Mouse (Mus musculus): ENCODE results near the gene Ntng1. TPM values are rescaled to one million over a fixed set of nuclear protein-coding genes. Genes with fewer than 3 reads are reported as not detected.

The Ntng1 gene
- polyA plus RNA-seq, 1 experiment from 2014 or later, result 2.8 TPM

GRCm38 (mm10) chr3:109975106-109975505 is 168.7 kb downstream of the Ntng1 start:
- Histone ChIP-seq H3K27me3 (ENCODE audit: control insufficient read depth, insufficient read depth, low read length) (no peaks in the 10 kb centered on the region), H3K36me3 (ENCODE audit: control insufficient read depth, insufficient read depth, low read length) (no peaks in the 10 kb centered on the region), H3K4me1 (ENCODE audit: control insufficient read depth, insufficient read depth, low read length) (no peaks in the 10 kb centered on the region), H3K9me3 (ENCODE audit: control insufficient read depth, low read length) (no peaks in the 10 kb centered on the region), H3K4me3 (ENCODE audit: low read depth, low read length) (no peak overlapping the region), H3K4me2 (no peak overlapping the region), H3K27ac (ENCODE audit: low read depth, low read length) (no peak overlapping the region), H3K9ac (ENCODE audit: low read length) (no peak overlapping the region)
- ATAC-seq (ENCODE audit: low FRiP score), result no peak
- WGBS, result 59% methylated on average over 4 of the region's 4 CpGs
- DNase-seq (ENCODE audit: low spot score, missing footprints), result peak; percentile 60

DNA sequence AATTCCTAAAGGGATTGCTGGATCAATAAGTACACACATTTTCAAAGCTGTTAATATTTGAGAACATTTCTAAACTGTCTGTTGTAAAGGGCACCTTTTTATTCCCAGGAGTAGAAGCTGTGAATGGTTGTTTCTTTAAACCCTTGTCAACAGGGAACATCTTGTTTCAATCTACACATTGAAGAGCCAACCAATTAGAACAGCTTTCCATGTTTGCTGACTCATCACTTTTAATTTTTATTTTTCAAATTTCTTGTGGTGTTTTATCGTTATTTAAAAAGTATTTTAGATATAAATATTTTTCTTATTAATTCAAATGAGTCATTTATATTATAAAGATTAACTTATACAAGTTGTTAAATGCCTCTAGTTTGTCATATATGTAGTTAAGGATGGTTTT is 172.3 kb downstream of the Ntng1 start:
- ATAC-seq (ENCODE audit: low FRiP score), result no peak
- no peak overlapping the region for H3K9ac ChIP-seq (ENCODE audit: low read length)
- no peaks in the 10 kb centered on the region for H3K9me3 ChIP-seq (ENCODE audit: control insufficient read depth, low read length)
- 85% methylated on average over 1 of the region's 1 CpGs for WGBS
- H3K27me3 ChIP-seq (ENCODE audit: control insufficient read depth, insufficient read depth, low read length), result no peaks in the 10 kb centered on the region
- no peaks in the 10 kb centered on the region for H3K36me3 ChIP-seq (ENCODE audit: control insufficient read depth, insufficient read depth, low read length)
- no peak overlapping the region for H3K4me3 ChIP-seq (ENCODE audit: low read depth, low read length)
- no peak overlapping the region for H3K27ac ChIP-seq (ENCODE audit: low read depth, low read length)
- peak; percentile 62 for DNase-seq (ENCODE audit: low spot score, missing footprints)
- H3K4me2 ChIP-seq, result no peak overlapping the region
- H3K4me1 ChIP-seq (ENCODE audit: control insufficient read depth, insufficient read depth, low read length), result no peaks in the 10 kb centered on the region

DNA sequence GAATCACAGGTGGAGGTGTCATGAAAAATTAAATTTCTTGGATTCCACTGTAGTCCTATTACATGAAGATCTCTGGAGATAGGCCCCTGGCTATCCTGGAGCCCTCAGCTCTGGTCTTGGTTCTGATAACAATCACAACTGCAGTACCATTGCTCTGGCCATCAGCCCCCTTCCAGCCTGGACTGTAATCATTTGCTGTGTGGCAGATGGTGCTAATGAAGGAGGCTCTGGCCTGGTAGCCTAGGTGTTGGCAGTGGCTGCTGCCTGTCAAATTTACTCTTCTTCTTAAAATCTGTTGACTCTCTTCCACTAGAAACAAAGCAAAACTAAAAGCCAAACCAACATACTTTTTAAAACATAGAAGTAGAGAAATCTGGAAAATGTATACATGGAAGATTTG is 173.6 kb downstream of the Ntng1 start:
- Histone ChIP-seq H3K27me3 (ENCODE audit: control insufficient read depth, insufficient read depth, low read length) (no peaks in the 10 kb centered on the region), H3K9me3 (ENCODE audit: control insufficient read depth, low read length) (no peaks in the 10 kb centered on the region), H3K9ac (ENCODE audit: low read length) (no peak overlapping the region), H3K4me2 (no peak overlapping the region), H3K36me3 (ENCODE audit: control insufficient read depth, insufficient read depth, low read length) (no peaks in the 10 kb centered on the region), H3K4me3 (ENCODE audit: low read depth, low read length) (no peak overlapping the region), H3K4me1 (ENCODE audit: control insufficient read depth, insufficient read depth, low read length) (no peaks in the 10 kb centered on the region), H3K27ac (ENCODE audit: low read depth, low read length) (no peak overlapping the region)
- ATAC-seq (ENCODE audit: low FRiP score), result no peak
- DNase-seq (ENCODE audit: low spot score, missing footprints), result no peak

DNA sequence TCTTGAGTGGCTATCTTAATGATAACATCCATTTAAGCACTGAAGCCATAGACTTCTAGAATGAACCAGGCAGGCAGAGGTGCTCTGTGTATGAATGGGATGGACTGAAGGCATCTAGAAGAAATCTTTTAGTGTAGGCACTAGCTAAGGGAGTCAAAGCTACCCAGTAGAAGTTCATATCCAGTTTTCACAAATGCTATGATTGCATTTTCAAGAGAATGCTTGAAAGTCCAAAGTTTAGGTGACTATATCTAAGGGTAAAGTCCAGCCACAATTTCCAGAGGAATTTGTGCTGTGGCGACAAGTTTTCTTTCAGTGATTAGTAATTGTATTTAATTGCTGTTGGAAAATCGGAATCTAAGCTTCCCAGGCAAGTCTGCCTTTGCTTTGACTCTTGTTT is 181.2 kb downstream of the Ntng1 start:
- no peaks in the 10 kb centered on the region for H3K36me3 ChIP-seq (ENCODE audit: control insufficient read depth, insufficient read depth, low read length)
- ATAC-seq (ENCODE audit: low FRiP score) (no peak), DNase-seq (ENCODE audit: low spot score, missing footprints) (peak; percentile 82)
- H3K27me3 ChIP-seq (ENCODE audit: control insufficient read depth, insufficient read depth, low read length), result no peaks in the 10 kb centered on the region
- H3K4me2 ChIP-seq, result no peak overlapping the region
- no peaks in the 10 kb centered on the region for H3K9me3 ChIP-seq (ENCODE audit: control insufficient read depth, low read length)
- no peaks in the 10 kb centered on the region for H3K4me1 ChIP-seq (ENCODE audit: control insufficient read depth, insufficient read depth, low read length)
- no peak overlapping the region for H3K4me3 ChIP-seq (ENCODE audit: low read depth, low read length)
- no peak overlapping the region for H3K9ac ChIP-seq (ENCODE audit: low read length)
- H3K27ac ChIP-seq (ENCODE audit: low read depth, low read length), result no peak overlapping the region
- WGBS, result 58% methylated on average over 2 of the region's 2 CpGs

GRCm38 (mm10) chr3:109942960-109943359 is 200.9 kb downstream of the Ntng1 start:
- WGBS, result 75% methylated on average over 1 of the region's 1 CpGs
- ATAC-seq (ENCODE audit: low FRiP score), result no peak

DNA sequence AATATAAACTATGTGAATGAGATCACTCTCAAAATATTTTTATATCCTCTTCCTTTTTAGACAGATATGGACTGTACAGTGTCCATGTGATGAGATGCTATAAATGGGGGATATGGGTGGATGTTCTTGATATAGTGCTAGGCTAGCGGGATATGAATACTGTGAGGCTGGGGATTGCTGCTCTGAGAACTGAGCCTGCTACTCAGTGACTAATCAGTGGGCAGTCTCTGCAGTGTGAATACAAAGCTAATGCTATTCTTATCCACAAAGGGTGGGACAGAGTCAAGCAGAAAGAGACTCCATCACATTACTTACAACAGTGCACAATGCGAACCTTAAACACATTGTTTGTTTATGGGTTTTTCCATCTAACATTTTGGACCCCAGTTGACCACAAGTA is 206.2 kb downstream of the Ntng1 start:
- peak; percentile 28 for DNase-seq (ENCODE audit: low spot score, missing footprints)
- Histone ChIP-seq H3K4me2 (no peak overlapping the region), H3K27ac (ENCODE audit: low read depth, low read length) (no peak overlapping the region), H3K27me3 (ENCODE audit: control insufficient read depth, insufficient read depth, low read length) (no peaks in the 10 kb centered on the region), H3K4me1 (ENCODE audit: control insufficient read depth, insufficient read depth, low read length) (no peaks in the 10 kb centered on the region), H3K9ac (ENCODE audit: low read length) (no peak overlapping the region), H3K9me3 (ENCODE audit: control insufficient read depth, low read length) (no peaks in the 10 kb centered on the region), H3K36me3 (ENCODE audit: control insufficient read depth, insufficient read depth, low read length) (no peaks in the 10 kb centered on the region), H3K4me3 (ENCODE audit: low read depth, low read length) (no peak overlapping the region)
- 96% methylated on average over 2 of the region's 2 CpGs for WGBS
- no peak for ATAC-seq (ENCODE audit: low FRiP score)

More at GRCm38 (mm10) chr3:109942960-109943359, 200.9 kb downstream of the Ntng1 start:
- H3K9ac ChIP-seq (ENCODE audit: low read length), result no peak overlapping the region
- DNase-seq (ENCODE audit: low spot score, missing footprints), result no peak
- no peak overlapping the region for H3K4me2 ChIP-seq
- no peak overlapping the region for H3K27ac ChIP-seq (ENCODE audit: low read depth, low read length)
- H3K36me3 ChIP-seq (ENCODE audit: control insufficient read depth, insufficient read depth, low read length), result no peaks in the 10 kb centered on the region
- no peak overlapping the region for H3K4me3 ChIP-seq (ENCODE audit: low read depth, low read length)
- no peaks in the 10 kb centered on the region for H3K4me1 ChIP-seq (ENCODE audit: control insufficient read depth, insufficient read depth, low read length)
- H3K27me3 ChIP-seq (ENCODE audit: control insufficient read depth, insufficient read depth, low read length), result no peaks in the 10 kb centered on the region
- no peaks in the 10 kb centered on the region for H3K9me3 ChIP-seq (ENCODE audit: control insufficient read depth, low read length)

- peak; percentile 66 for DNase-seq (ENCODE audit: low spot score, missing footprints)
- Histone ChIP-seq H3K27me3 (ENCODE audit: control insufficient read depth, insufficient read depth, low read length) (no peaks in the 10 kb centered on the region), H3K4me2 (no peak overlapping the region), H3K9me3 (ENCODE audit: control insufficient read depth, low read length) (no peaks in the 10 kb centered on the region), H3K9ac (ENCODE audit: low read length) (no peak overlapping the region), H3K4me3 (ENCODE audit: low read depth, low read length) (no peak overlapping the region), H3K4me1 (ENCODE audit: control insufficient read depth, insufficient read depth, low read length) (no peaks in the 10 kb centered on the region), H3K27ac (ENCODE audit: low read depth, low read length) (no peak overlapping the region), H3K36me3 (ENCODE audit: control insufficient read depth, insufficient read depth, low read length) (no peaks in the 10 kb centered on the region)
- 87% methylated on average over 3 of the region's 3 CpGs for WGBS
- ATAC-seq (ENCODE audit: low FRiP score), result no peak
These were observed 207.5 kb downstream of the Ntng1 start for GRCm38 (mm10) chr3:109936275-109936674.

DNA sequence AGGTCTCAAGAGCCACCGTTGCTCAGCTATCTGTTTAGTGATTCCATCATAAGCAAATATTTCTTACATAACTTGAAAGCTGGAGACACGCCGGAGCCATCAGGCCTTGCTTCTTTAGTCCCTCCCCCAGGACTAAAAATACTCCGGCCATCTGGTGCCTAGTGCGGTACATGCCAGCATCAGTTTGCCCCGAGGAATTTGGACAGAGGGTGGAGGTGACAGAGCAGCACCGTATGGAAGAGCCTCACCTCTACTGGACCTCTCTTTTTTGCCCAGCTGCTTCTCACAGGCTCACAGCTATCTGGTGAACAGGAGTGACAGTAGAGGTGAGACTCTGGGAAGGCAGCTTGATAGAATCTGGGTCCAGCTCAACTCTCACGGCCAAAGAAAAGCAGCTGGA is 211.6 kb downstream of the Ntng1 start:
- Histone ChIP-seq H3K27me3 (ENCODE audit: control insufficient read depth, insufficient read depth, low read length) (no peaks in the 10 kb centered on the region), H3K27ac (ENCODE audit: low read depth, low read length) (no peak overlapping the region), H3K4me2 (no peak overlapping the region), H3K9ac (ENCODE audit: low read length) (no peak overlapping the region), H3K36me3 (ENCODE audit: control insufficient read depth, insufficient read depth, low read length) (no peaks in the 10 kb centered on the region), H3K9me3 (ENCODE audit: control insufficient read depth, low read length) (no peaks in the 10 kb centered on the region), H3K4me3 (ENCODE audit: low read depth, low read length) (no peak overlapping the region), H3K4me1 (ENCODE audit: control insufficient read depth, insufficient read depth, low read length) (no peaks in the 10 kb centered on the region)
- DNase-seq (ENCODE audit: low spot score, missing footprints) (peak; percentile 60), ATAC-seq (ENCODE audit: low FRiP score) (no peak)
- WGBS, result 80% methylated on average over 8 of the region's 8 CpGs

DNA sequence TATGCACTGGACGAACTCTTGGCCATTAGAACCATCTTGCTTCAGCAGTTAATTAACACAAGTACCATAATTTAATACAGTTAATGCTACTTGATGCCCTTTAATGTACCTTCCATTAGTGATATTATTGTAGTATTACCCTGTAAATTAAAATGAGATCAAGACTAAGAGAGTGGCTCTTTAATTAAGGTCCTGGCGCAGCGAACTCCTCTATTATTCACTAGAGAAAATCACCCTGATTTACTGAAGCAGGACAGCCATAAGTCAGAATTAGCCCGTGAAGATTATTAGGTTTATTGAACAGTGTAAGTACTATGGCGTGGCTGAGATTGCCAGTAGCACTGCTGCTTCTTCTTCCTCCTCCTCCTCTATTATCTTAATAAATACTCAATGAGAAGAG is 212.8 kb downstream of the Ntng1 start:
- Histone ChIP-seq H3K4me3 (ENCODE audit: low read depth, low read length) (no peak overlapping the region), H3K9ac (ENCODE audit: low read length) (no peak overlapping the region), H3K9me3 (ENCODE audit: control insufficient read depth, low read length) (no peaks in the 10 kb centered on the region), H3K27me3 (ENCODE audit: control insufficient read depth, insufficient read depth, low read length) (no peaks in the 10 kb centered on the region), H3K4me2 (no peak overlapping the region), H3K36me3 (ENCODE audit: control insufficient read depth, insufficient read depth, low read length) (no peaks in the 10 kb centered on the region), H3K27ac (ENCODE audit: low read depth, low read length) (no peak overlapping the region), H3K4me1 (ENCODE audit: control insufficient read depth, insufficient read depth, low read length) (no peaks in the 10 kb centered on the region)
- no peak for ATAC-seq (ENCODE audit: low FRiP score)
- no peak for DNase-seq (ENCODE audit: low spot score, missing footprints)
- WGBS, result 87% methylated on average over 5 of the region's 5 CpGs

DNA sequence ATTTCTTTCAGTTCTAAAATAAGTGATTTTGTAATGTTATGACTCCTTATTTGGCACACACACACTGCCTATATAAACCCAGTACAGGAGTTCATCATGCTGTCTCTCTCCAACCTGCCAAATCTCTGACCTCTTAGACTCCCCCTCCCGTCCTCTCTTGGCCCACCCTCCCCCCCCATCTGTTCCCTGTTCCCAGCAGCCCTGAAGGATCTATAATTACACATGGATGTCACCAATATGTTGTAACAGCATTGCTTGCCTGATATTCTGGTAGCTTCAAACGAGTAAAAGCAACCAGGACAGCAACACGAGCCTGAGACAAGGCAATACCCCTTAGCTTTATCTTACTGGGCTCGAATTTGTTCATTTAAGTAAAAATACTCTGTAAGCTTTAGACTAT is 220.0 kb downstream of the Ntng1 start:
- no peak for DNase-seq (ENCODE audit: low spot score, missing footprints)
- ATAC-seq (ENCODE audit: low FRiP score), result no peak
- H3K4me3 ChIP-seq (ENCODE audit: low read depth, low read length), result no peak overlapping the region
- no peak overlapping the region for H3K4me2 ChIP-seq
- no peaks in the 10 kb centered on the region for H3K27me3 ChIP-seq (ENCODE audit: control insufficient read depth, insufficient read depth, low read length)
- WGBS, result 85% methylated on average over 4 of the region's 4 CpGs
- no peaks in the 10 kb centered on the region for H3K36me3 ChIP-seq (ENCODE audit: control insufficient read depth, insufficient read depth, low read length)
- no peak overlapping the region for H3K27ac ChIP-seq (ENCODE audit: low read depth, low read length)
- H3K9ac ChIP-seq (ENCODE audit: low read length), result no peak overlapping the region
- H3K4me1 ChIP-seq (ENCODE audit: control insufficient read depth, insufficient read depth, low read length), result no peaks in the 10 kb centered on the region
- H3K9me3 ChIP-seq (ENCODE audit: control insufficient read depth, low read length), result no peaks in the 10 kb centered on the region

All from midbrain, embryonic 11.5 days (tissue).